Mouse (Mus musculus): ENCODE measurements around the gene Six3.

Gene Six3

DNA sequence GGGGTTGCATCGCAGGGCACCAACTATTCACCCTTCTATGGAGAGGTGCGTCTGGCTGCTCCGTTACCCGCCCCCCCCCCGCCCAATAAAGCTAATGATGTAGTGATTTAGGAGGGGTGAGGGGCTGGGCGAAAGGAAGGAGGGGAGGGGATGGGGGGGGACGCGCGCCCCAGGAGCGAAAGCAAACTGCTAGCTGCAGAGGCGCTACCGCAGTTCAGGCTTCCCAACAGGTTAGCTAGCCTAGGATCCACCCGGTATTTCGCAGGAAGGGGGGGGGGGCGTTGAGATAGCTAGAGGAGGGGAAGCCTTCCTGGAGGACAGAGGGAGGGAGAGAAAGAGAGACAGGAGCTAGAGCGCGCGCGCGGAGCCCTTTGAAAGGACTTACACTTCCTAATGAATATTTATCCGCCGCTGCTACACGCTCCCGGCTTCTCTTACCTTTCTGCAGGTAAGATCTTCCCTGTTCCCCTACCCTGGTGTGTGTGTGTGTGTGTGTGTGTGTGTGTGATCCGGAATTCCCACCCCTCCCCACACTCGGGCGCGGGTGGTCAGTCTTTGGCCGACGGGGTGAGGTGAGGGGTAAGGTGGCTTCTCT, at the start of gene Six3:
Six3 (plus strand) TSS at position 343 of the 595 bp plus-strand sequence.
- DNase-seq (ENCODE audit: low spot score in 2 of 2), result no peak

DNA sequence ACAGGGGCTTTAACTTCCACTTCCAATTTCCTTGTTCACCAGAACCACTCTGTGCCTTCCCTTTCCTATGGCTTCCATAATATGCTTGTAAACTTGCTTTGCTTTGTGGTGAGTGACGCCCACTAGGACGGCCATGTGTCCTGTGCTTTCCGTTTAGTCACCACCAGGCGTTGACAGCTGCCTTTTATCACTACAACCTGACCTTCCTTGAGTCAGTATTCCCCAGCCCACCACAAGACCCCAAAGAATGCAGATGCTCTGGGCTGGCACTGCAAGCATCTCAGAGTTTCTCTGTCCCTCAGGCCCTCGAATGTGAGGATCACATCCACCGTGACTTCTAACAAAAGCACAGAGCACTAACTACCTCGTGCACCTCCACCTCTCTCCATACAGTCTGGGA, 49.3 kb upstream of the Six3 start:
- peak in 1 of 2 experiments; percentile 14 for DNase-seq (ENCODE audit: low spot score in 2 of 2)

DNA sequence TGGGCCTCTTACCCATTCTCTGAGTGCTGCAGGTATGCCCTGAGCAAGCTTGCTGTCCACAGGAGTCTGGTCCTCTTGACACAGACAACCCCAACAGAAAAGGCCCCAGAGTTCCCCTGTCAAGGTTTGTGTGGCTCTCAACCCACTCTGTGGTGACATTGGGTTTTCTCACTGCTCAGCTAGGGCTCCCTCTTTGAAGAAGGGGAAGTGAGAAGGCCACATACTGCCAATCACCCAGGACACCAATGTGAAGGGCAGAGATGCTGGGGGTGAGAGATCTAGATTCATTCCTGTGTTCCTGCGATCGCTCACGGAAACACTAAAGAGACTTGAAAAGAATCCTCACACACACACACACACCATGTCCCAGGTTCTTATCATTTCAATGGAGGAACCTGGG, 39.4 kb upstream of the Six3 start:
- DNase-seq (ENCODE audit: low spot score in 2 of 2), result no peak

DNA sequence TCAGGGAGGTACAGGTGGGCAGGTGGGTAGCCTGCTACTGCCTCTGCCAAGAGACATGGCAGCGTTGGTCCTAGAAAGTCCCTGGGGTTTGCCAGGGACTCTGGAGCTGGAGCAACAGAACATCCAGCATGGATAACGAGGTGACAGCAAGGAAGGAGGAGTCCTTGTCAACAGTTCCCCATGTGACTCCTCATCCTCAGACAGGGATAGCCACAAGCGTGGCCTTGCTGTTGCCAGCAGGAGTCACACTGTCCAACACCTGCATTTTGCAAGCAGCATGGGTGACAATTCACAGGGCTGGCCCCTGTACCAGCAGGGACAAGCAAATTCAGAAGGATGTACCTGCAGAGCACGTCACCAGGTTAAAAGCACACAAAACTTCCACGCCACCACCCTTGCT, 35.1 kb upstream of the Six3 start:
- DNase-seq (ENCODE audit: low spot score in 2 of 2), result no peak

DNA sequence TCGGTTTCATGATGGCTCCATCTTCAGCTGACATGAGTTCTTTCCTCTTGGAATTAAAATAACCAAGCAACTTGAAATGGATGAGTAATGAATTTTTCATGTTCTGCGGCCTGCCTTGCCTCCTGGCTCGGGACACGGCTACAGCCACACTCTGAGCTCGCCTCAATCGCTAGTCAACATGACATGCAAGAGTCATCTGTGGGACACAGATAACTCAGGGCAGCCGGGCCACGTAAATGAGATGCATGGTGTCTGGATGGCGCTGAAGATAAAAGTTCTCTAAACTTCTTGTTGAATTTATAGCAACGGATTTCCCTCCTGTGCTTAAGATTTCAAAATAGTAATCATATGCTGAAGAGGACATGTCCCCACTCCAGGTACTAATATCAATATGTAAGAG, 34.1 kb upstream of the Six3 start:
- no peak for DNase-seq (ENCODE audit: low spot score in 2 of 2)

DNA sequence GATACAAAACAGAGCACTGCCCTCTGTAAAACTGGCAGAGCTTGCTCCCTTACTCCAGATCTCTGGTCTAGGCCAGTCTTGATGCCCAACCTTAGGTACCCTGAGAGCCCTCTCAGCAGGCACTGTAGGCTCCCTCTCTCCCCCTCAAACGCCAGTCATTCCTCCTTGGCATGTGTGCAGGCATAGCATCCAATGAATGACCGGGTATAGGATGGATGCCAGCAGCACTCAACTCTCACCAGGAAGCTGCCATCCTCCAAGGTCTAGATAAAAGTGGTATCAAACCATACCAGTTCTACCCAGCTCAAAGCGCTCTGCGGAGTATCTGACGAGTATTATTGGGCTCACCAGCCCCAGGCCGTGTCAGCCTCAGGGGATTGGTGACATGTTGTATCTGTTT, 33.2 kb upstream of the Six3 start:
- no peak for DNase-seq (ENCODE audit: low spot score in 2 of 2)

DNA sequence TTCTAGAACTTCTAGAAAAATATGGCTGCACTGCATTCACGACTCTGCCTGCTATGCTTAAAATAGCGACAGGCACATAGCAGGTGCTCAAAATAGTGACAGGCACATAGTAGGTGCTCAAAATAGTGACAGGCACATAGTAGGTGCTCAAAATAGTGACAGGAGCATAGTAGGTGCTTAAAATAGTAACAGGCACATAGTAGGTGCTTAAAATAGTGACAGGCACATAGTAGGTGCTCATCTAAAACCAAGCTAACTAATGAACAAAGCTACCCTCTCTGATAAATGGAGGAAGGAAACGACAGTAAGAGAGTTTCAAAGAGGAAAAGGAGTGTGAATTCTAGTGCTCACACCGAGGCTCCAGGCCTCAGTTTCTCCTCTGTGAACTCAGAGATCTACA, 29.2 kb upstream of the Six3 start:
- no peak for DNase-seq (ENCODE audit: low spot score in 2 of 2)

DNA sequence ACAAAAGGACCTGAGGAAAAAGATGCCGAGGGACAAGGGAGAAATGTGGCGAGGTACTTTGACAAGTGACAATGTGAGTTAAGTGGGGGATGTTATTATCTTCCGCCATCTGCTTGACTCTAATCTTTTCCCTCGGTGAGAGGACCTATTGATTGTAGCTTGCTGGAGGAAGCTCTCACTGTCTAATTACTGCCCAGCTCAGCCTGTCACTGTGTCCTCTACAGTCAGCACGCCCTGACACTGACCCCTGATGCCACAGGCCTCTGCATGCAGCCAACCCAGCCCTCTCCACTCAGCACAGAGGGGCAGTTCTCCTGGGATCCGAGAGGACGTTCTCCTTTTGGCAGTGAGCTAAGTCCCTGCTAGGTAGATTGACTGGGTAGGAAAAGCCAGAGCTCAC, 28.8 kb upstream of the Six3 start:
- no peak for DNase-seq (ENCODE audit: low spot score in 2 of 2)

DNA sequence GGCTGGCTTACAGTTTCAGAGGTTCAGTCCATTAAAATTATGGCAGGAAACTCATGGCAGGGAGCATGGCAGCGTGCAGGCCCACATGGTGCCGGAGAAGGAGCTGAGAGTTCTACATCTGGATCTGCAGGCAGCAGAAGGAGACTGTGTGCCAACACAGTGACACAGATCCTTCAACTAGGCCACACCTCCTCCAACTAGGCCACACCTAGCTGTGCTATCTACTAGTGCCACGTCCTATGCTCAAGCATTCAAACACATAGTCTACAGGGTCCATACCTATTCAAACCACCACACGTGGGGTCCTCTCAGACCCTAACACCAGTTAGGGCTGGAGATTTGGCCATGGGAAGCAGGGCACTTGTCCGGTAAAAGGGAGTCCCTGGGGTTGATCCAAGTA, 27.6 kb upstream of the Six3 start:
- no peak for DNase-seq (ENCODE audit: low spot score in 2 of 2)

DNA sequence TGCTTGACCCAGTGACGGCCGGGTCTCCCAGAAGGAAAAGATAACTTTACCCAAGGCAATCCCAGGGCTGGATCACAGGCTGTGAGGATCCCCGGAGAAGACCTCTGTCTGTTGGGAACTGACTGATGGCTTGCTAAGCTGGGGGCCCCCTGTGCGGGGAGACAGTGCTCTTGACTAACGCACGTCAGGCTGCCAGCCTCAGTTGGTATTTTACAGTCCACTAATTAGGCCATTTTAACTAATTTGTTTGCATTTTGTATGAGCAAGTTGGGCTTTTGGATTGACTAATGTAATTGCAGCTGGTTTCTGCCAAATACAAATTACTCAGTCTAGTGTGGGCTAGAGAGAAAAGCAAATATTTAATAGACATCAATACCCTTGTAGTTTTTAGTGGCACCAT, 21.4 kb upstream of the Six3 start:
- DNase-seq (ENCODE audit: low spot score in 2 of 2), result no peak

DNA sequence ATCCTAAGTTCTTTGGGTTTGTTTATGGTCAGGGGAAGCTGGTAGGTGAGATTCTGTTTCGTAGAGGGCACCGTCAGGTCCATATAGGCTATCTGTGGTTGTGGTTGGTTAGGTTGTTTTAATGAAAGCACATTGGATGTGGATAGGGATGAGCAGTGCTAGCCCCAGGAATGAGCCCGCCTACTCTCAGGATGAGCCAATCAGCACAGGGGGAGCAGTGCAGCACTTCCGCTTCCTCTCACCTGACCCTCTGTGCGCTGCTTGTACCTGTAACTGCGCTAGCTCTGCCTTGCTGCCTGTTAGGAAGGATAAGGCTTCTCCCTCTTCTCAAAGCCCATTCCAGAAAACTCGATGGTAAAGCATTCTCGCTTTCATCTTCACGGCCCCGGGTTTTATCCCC, 17.6 kb upstream of the Six3 start:
- DNase-seq (ENCODE audit: low spot score in 2 of 2), result no peak

DNA sequence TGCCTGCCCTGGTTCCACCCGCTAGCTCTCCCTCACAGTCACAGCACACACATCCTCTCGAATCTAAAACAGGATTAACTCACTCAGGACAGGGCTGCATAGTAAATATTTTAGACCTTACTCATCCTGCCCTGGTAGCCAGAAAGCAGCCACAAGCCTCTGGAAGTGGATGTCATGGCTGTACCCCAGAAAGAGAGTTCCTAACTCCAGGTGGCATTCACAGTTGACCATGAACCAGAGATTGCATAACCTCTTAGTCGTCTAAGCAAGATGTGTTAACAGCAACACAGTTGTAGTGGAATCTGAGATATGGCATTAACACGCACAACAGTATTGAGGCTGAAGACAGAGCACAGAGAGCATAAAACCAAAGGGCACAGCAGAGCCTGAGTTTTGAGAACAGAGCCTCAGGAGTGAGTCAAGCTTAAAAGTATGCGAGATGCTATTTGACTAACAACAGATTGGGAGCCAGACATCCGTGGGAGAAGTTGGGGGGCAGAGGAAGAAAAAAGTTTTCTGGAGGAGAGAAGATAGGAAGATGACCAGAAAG, 17.0 kb upstream of the Six3 start:
- DNase-seq (ENCODE audit: low spot score in 2 of 2), result no peak

DNA sequence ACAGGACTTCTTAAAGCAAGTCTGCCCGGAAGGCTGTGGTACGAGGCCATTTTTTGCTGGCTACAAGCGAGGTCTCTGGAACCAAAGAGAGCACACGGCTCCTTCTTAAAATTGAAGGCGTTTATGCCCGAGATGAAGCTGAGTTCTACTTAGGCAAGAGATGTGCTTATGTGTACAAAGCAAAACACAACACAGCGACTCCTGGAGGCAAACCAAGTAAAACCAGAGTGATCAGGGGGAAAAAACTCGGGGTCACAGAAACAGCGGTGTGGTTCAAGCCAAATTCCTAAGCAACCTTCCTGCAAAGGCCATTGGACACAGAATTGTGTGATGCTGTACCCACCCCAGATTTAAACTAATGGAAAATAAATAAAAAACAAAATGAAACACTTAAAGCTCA, 13.9 kb upstream of the Six3 start:
- no peak for DNase-seq (ENCODE audit: low spot score in 2 of 2)

DNA sequence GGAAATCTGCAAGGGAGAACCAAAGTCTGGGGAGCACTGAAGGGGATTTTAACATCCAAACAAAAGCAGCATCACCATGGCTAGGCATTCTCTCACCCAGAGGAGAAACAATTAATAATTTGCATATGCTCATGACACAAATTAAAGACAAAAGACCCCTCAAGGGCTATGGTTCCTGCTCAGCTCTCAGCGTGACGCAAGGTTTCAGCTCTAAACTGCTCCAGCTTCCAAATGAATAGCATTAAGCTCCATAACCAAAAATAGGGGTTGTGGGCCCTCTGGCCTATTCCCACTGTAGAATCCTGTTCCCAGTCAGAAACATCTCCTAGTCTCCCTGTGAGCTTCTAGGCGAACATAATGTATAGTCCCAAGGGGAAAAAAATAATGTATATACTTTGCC, 6.9 kb upstream of the Six3 start:
- DNase-seq (ENCODE audit: low spot score in 2 of 2), result no peak

DNA sequence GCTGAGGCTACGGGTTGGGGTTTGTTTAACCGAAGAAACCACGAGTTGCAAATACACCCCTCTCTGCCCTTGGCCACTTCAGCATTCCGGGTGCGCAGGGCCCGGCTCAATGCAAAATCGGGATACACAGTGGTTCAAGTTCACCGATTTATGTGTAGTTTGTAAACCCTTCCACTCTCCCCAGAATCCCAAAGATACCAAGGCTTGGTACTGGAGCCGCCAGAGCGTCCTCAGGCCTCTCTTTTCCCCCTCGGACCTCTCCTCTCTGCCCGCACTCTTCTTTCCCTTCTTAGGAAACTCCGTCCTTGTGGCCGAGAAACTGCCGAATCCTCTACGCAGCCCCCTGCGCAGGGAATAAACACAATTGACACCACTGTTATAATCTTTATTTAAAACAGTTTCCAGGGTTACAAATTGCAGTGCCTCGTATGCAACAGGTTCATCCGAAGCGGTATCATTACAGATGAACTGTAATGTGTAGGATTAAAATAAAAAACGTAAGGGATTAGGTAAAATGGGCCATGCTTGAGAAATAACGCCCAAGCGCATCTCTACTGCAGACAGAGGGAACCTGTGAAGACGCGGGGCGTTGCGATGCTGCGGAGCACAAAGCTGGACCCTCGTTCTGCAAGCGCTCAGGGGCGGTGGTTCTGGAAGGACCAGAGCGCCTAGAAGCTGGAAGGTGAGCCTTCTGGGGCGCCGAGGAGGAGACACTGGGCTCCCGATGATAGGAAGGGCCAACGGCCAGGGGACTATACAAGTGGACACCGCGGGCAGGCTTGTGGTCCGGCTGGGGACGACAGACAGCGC, 5.6 kb upstream of the Six3 start:
- no peak for DNase-seq (ENCODE audit: low spot score in 2 of 2)

DNA sequence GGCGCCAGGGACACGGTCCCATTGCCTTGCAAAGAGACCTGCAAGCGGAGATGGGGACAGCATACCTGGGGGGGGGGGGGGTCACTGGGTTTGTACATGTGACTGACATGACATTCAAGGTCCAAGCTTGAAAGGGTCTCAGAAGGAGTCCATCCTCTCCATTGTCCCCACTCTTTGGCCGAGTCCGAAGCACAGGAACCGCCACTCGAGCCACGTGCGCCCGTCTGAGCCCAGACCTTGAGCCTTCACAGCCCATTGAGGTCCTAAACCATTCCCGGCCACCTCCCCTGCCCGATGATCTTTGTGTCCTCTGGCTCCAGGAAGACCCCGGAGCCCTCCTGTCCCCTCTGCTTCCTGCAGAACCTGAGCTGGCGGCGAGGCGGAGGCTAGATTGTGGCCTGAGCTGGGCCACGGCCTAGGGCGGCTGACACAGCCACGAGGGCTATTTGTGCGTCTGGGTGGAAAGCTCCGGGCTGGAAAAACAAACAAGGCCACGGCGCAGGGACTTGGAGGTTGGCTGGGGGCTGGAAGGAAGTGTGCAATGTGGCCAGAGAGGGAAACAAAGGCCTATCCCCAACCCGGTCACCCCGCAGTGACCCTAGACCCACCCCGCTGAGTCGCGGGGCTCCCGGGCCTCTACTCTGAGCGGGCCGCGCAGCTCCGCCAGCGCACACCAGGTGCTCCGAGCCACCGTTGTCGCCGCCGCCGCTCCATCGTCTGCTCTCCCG, 4.9 kb upstream of the Six3 start:
- no peak for DNase-seq (ENCODE audit: low spot score in 2 of 2)

DNA sequence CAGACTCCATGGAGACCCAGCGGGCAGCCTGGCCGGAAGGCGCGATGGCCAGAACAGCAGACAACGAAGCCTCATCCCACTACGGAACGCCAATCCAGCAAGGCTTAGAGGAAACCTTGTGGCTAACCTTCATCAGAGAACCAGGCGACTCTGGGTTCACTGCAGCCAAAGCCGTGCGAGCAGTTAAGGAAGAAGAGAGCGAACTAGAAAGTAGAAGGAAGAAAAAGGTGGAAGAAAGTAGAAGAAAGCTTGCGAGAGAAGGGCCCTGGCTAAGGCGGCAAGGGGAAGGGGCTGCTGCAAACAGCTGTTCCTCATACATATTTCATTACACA, 4.3 kb upstream of the Six3 start:
- no peak for DNase-seq (ENCODE audit: low spot score in 2 of 2)

DNA sequence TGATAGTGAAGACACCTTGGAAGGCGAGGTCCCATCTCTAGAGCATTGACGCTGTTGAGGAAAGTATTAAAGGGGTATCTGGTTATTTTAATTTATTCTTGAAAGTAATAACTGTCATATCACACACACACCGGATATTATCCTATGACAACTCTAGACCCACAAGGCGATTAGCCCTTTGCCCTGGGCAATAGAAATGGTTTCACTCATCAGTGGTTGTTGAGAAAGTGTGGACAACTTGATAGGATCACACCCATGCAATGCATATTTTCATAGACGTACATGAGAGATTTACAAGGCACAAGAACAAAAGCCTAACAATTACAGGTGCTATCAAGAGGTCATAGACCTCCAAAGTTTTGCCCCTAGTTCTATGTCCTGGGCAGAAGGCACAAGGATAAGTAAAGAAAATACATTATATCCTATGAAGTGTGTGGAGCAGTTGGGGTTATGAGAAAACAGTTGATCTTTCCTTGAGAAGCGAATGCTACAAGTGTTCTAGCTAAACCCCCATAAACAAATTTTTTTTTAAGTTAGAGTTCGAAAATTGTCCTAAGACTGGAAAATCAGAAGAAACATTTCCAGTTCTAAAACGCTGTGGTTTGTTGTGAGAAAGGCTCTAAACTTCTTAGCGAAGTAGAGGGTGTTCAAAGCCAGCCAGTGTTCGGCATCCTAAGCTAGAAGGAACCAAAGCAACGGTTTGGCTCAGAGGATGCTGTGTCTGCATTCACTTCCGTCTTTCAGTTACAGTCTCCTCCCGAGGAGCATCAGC, 3.6 kb upstream of the Six3 start:
- no peak for DNase-seq (ENCODE audit: low spot score in 2 of 2)

DNA sequence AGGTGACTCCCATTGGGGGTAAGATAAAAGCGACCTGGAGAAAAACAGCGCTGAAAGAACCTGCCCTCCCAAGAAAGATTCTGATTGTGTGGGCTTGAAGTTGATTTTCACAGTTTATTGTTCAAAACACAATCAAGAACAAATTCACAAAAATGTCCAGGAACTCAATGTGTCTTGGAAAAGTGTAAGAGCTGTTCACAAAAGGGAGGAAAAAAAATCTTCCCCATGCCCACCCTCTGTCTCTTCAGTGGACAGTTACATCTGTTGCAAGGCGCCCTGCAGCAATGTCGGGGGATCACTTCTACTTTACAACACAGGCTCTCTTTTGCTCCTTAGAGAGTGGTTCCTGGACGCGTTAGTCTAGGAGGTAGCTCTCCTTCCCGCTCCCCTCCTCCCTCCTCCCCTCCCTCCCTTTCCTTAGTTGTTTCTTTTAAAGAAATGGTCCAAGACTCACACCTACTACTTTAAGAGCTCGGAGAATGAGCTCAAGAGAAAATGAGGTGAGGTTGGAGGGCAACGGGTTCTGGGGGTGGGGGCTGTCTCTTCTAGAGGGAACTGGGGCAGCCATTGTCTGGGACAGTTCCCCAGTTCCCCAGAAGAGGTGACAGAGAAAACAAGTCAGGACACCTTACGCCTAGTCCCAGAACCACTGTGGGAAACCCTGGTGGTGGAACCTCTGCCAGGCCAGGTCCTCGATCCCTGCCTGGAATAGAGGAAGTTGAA, 2.9 kb upstream of the Six3 start:
- DNase-seq (ENCODE audit: low spot score in 2 of 2), result no peak

DNA sequence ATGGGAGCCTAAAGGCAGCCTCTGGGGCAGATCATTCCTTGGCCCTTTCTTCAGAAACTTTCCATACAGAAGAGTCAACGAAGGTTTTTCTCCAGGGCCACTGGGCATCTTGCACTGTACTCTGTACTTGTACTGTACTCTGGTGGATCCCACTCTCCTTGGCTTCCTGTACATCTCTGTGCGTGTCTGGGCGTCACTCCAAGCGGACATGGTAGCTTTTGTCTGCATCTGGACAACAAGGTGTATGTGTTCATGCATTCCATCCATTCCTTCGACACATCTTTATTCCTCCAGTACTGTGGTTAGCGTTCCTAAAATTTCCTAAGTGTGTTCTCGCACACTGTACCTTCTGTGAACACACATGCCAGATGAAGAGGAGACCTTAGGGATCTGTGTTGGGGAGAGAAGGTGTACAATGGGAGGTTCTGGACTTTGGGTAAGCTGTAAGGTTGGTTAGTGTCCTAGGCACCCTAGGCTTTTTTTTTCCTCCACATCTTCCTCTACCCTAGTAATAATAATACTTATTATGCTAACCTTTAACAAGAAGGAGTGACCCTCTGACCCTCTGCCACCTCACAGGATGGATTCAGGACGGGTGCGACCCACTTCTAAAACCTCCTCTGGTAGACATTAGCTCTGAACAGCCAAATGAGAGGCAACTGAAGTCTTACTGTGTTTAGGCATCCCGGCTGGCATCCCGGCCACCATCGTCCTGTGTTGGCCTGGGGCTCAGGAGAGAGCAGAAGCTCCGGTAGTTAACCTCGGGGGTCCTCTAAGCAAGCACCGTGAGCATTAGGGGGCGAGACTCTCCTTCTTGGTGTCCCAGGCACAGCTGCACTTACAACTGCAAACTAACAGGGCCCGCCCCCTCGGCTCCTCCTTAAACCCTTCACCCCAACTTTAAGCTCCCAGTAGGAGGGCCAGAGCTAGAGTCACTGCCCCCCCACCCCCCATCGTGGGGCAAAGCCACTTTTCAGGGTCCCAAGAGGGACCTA, 1.6 kb upstream of the Six3 start:
- no peak for DNase-seq (ENCODE audit: low spot score in 2 of 2)

Data from right cerebral cortex, postnatal 10 days (tissue).